Mouse (Mus musculus) c-Kit-positive CD71-positive TER-119-negative erythroid progenitor cells, embryonic 14.5 days (primary cell): ENCODE measurements around the gene Bsn.

Experiments
- DNase-seq: peaks from one replicate; pipeline ENCODE4 v3.0.0-alpha.2; 2013; ENCODE audit warnings: low read depth

The Bsn gene

DNA sequence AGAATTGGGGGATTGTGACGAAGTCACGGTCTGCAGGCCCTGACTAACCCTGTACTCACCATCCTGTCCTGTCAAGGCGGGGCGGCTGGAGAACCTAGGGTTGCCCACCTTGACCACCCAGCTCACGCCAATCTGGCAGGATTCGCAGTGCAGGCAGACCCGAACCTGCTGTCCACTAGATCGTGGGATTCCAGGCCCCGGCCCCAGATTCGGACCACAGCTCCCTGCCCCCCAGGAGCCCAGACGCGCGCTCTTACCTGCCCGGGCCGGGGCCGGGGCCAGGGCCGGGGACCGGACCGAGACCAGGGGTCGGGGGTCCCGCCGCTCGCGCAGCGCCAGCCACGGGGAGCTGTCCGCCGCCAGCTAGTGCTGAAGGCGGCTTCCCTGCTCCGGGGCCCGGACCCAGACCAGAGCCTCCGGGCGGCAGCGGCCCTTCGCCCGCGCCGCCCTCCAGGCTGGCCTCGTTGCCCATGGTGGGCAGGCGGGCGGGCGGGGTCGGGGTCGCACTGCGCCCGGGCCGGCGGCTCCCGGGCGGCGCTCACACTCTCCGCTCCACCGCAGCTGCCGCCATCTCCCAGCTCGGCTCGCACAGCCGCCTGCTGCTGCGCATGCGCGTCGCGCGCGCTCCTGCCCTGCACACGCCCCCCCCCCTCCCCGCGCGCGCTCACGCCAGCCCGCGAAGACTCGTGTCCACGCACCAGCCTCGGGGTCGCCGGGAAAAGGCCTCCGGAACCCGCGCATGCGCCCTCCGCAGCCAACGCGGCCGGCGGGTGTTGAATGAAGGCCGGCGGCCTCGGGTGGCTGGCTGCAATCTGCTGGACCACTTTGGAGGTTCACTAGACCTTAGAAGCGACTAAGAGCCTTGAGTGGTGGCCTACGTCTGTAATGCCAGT lies at the start of gene Bsn:
TSS of gene Bsn (minus strand) at position 598 of the 893 bp plus-strand sequence.
- DNase-seq, result no peak

DNA sequence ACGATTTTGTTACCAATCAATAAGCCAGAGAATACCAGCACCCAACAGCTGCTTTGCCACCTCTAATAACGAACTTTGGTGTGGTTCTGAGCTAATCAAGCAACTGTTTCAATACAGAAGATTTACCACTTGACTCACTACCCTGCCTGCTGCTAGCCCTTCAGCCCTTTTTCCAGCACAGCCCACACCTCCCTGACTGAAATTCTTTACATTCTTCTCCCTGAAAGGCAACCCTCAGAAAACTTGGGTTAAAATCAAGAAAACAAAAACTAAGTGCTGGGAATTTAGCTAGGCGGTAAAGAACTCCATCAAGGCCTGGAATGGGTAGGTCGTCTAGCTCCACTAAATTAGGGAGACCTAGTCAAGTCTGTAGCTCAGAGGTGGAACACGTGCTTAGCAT lies 49.8 kb upstream of the Bsn start:
- no peak for DNase-seq

DNA sequence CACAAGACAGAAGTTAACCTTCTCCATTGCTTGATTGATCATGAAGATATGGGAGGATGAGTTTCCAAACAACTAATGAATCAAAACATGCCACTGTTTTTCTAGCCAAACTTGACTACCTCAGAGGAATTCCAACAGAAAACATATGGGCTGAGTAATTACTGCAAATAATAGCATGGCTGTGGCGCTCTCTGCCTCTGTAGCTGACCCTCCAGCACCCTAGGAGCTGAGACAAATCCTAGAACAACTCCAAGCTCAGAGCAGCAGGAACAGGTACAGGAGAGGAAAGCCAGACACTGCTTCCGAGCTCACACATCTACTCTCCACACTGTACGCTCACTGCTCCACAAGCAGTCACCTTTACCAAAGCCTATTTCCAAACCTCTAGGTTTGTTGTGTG lies 48.6 kb upstream of the Bsn start:
- DNase-seq, result no peak

DNA sequence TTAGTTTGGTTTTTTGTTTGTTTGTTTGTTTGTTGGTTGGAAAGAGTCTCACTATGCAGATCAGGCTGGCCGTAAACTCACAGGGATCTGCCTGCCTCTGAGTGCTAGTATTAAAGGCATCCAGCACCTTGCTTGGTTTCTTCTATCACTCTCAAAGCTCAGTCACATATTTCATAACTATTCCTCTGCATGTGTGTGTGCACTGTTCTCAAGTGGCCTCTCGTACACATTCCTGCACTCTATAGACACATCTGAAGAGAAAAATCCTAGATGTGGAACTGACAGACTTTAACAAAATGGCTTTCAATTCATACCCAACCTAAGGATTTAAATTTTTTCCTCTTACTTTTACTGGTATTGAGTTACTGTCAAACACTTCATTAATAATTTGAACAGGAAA lies 48.2 kb upstream of the Bsn start:
- DNase-seq, result no peak

DNA sequence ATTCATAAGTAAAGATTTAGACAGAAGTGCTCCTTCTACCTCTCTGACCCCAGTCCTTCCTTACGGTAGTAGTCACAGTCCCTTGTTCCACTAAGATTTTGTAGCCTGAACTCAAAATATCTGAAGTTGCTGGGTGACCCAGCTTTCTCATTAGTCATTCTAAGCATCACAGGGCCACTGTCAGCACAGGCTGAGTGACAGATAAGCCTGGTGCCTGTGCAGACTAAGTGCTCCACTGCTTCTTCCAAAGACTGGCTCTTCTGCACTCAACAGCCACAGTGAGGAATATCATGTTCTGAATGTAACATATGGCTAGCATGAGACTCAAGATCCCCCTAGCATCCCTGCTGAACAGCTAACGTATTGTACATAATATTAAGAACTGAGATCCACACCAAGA lies 44.5 kb upstream of the Bsn start:
- DNase-seq, result no peak

DNA sequence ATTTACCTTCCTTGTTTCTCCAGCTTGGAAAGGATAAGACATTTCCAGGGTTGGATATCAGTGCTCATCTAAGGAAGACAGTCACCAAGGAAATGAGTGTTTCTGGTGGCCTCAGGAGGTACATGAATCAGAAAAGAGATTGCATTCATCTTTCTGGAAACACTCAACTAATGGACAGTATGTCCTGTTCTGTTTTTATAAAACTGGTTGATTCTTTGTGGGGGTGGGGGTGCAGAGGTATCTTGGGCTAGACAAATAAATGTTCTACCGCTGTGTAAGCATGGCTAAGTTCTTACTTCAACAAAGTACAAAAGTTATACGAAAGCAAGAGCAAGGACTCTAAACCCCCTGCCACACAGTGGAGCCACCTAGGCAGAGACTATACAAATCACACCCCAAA lies 42.7 kb upstream of the Bsn start:
- DNase-seq, result no peak

DNA sequence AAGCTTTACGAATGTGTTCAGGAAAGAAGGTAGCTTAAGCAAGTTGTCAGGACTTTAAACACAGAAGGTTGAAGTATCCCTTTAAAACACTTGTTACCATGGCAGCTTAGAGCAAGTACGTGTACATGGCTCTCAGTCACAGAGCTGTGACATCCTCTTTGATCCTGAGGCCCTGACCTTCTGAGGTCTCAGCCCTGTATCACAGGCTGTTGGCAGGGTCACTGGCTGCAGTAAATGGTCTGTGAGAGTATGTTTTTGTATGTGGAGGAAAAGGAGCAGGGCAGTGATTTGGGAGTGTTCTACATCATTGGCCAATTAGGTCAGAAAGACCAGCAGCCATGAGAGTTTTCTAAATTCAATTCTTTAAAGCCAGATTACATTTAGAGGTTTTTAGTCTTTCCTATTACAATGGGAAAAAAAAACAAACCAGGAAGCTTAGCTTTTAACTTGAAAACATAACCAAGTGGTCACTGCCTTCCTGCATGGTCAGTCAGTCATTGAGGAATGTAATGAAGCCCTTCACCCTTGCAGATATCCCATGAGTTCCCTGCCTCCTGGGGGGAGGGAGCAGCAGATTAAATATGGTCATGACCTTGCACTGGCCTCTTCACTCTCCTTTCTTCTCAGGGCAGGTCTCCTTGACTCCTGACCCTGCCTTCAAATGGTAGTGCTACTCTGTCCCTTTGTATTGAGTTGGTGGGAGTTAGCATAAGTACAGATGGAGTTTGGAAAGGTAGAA lies 37.9 kb upstream of the Bsn start:
- no peak for DNase-seq

DNA sequence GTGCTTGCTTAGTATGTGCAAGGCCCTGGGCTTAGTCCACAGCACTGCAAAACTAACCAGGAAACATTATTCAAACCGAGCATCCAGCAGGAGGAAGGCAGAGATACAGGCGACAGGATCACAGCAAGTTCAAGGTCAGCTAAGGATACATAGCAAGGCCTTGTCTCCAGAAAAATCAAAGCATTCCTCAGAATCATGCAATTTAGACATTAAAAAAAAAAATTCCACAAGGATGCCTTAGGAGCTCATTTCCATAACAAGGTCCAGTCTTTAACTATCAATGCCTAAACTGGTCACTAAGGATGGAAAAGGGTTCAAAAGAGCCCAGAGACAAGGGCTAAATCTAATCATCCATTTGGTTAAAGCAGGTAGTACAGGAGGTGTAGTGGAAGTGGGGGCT lies 35.0 kb upstream of the Bsn start:
- no peak for DNase-seq

DNA sequence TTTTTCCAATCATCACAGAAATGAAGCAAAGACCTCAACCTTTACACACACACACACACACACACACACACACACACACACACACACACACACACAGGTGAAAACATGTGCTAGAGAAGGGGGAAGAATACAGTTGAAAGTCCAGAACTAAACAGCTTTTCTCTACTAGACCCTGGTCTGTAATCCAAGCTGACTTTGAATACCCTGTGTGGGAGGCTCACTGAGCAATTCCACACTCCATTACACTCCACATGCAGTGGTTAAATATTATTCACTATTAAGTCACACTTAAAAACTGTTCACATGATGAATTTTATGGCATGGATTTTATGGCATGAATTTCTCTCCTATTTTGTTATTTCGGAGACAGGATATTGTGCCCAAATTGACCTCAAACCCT lies 33.4 kb upstream of the Bsn start:
- no peak for DNase-seq

DNA sequence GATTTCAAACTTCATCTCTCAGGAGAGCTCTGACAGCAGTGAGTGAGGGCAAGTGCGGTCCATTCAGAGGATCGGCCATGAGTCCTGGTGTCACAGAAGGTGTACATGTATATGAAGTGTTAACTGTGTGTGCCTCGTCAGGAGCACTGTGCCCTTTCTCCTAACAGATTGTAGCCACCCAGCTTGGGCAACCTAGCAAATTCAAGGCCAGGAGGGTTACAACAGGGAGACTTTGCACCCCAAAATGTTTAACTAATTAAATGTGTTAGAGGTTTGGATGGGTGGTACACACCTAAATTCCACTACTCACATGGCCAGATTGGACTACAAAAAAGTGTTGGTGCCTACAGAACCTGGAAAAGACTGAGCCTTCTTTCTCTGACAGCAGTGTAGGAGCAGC lies 31.4 kb upstream of the Bsn start:
- no peak for DNase-seq

DNA sequence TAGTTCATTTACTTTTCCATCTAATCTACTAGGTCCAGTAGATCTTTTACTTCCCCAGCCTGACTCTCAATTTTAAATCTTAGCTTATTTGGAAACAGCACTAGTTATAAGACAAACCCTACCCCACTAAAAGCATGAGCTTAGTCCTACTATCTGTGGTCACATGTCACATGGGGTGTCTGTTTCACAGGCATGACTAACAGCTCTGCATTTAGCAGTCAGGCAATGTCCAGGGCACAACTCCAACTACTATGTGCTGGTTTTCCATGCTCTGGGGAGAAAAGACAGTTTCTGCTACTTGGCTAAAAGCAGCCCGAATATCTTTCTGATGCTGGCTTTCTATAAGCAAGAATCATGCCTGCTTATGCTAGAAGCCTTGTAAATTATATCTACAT lies 30.2 kb upstream of the Bsn start:
- no peak for DNase-seq

DNA sequence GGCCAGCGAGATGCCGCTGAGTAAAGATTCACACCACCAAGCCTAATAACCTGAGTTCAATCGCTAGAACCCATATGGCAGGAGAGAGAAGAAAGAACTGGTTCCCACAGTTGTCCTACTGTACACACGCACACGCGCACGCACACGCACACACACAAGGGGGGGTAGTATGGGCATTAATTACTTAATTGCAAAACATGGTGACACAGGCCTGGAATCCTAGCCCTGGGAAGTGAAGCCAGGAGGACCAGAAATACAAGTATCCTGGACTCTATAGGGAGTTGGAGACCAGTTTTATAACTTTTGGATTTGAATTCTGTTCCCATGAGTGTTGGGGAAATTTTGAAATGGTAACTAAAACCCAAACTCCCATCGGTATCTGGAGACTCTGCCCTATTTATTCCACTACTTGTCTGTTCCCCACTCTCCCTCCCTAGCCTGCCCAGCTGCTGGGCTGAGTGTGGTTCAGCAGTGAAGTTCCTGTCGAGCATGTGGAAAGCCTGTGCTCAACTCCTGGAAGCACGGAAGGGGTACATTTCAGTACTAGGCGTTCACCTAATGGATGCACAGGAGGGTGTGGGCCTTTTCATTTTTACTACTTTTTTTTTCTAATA lies 29.7 kb upstream of the Bsn start:
- DNase-seq, result no peak

DNA sequence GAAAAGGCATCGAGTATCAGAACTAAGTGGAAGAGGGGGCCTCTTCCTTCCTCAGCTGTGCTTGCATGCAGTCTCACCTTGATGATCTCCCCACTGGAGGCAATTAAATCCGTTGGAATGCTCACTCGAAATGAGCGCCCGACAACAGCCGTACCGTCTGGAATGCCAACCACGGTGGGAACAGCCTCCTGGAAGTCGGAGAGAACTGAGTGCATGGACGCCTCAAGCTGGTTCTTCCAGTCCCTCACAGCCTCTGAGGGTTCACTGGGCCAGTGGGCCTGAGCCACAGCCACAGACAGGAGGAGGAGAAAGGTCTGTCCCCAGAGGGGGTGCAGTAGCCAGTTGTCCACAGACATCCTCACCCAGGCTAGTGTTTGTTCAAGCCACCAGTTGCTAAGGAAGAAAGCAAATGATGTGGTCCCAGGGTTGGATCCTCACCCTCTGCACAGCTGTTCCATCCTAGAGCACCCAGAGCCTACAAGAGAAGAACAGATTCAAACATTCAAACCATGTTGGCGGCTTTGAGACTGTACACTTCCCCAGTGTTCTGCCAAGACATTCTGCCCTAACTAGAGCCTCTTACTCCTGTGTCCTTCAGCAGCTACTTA lies 27.9 kb upstream of the Bsn start:
- DNase-seq, result no peak

DNA sequence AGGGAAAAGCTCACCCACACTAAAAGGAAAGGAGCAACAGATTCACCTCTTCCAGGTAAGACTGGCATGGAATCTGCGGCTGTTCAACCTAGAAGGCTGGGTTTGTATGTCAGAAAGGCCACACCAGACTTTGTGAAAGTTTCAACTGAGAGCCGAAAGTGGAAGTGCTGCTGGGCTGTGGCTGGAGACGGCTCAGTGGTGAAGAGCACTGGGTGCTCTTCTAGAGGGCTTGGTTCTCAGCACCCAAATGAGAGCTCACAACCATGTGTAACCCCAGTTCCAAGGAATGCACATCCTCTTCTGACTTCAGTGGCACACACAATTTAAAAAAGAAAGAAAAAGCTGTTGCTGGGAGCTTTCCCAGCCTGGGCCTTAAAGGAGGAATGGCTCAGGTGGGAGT lies 27.2 kb upstream of the Bsn start:
- DNase-seq, result no peak

DNA sequence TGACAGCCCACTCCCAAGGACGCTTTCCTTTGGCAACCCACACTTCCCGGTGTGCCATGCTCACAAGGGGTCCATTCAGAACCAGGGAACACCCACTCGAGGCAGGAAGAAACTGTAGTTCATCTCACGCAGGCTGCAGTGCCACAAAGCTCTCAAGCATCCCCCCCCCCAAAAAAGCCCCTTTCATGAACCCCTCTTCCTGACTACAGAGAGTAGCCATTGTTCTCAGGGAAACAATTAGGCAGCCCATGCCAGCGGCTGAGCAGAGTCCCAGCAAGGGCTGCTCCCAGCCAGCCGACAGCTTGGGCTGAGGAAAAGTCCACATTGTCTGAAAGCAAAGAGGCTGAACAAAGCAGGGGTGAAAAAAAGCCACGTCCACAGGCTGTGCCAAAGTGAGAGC lies 22.9 kb upstream of the Bsn start:
- DNase-seq, result no peak

DNA sequence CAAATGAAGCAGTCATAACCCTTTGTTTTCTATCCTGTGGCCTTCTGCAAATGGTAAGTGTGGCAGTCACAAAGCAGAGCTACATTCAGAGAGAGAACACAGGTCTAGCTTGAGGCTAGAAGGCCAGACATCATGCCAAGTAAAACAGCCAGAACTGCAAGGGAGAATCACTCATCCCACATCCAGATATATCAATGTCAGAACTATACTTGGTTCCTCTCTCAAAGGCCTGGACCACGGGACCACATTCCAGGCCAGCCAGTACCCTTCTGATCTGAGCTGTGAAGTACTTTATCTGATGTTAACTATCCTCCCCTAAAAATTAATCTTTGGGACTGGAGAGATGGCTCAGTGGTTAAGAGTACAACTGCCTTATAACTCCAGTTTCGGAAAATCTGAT lies 22.2 kb upstream of the Bsn start:
- no peak for DNase-seq

DNA sequence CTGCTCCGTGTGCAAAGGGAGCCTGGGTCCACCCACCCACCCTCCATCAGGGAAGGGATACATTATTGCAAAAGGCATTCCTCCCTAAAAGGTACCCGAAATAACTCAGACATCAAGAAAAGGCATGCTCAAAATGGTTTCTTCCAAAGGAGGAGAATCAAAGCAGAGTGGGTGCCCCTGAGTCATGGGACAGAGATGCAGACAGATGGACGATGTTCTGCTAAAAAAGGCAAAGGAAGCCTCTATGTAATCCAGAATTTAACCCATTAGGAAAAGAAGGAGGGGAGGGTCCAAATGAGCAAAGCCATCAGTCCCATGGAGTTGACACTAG lies 15.4 kb upstream of the Bsn start:
- no peak for DNase-seq

DNA sequence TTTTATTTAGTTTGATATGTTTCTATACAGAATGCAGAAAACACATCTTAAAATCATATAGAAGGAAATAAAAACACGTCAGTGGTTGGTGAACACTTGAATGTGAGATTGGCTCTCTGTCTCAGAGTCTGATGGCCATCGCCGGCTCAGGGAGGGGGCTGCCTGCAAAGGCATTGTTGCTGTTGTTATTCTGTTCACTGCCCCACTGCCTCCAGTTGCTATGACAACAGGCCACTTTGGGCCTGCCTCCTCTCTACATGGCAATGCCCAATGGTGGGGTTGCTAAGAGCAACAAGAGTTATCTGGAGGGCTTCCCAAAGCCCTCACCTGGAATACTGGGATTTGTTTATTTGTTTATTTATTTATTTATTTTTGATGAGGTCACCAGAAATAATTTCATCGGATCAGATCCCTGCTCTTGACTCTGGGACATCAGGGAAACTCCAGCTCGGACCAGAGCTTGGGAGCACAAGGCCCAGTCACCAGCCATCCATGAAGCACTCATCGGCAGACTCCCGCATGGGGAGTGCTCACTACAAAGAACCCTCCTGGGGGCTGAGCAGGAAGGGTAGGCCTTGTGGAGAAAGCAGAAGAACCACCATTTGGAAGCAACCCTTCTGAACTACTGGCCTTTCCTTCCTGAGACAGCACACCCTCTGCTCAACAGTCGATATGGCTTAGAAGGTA lies 14.8 kb upstream of the Bsn start:
- no peak for DNase-seq

DNA sequence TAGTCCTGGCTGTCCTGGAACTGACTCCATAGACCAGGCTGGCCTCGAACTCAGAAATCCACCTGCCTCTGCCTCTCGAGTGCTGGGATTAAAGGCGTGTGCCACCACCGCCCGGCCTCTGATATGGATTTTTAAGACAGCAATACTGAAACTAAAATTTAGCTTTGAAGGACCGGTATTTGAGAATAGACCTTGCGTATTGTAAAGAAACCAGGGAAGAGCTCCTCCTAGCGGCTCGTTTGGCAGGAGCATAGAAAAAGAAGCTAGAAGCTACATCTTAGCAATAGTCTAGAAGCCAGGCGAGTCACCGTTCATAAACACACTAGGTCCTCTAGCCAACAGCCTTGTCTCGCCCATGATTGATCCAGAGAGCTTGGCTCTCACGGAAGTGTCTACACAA lies 12.8 kb upstream of the Bsn start:
- peak; percentile 81 for DNase-seq

DNA sequence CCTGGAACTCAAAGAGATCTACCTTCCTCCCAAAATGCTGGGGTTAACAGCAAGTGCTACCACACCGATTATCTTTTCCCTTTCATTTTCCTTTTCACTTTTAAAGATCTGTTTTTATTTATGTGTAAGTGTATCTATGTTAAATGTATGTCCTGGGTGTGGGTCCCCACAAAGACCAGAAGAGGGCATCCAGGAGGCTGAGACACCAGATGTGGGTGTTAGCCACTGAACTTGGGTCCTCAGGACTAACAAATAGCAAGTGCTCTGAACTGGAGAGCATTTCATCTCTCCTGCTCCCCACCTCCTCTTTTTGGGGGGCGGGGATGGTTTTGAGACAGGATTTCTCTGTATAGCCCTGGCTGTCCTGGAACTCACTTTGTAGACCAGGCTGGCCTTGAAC lies 12.0 kb upstream of the Bsn start:
- no peak for DNase-seq

DNA sequence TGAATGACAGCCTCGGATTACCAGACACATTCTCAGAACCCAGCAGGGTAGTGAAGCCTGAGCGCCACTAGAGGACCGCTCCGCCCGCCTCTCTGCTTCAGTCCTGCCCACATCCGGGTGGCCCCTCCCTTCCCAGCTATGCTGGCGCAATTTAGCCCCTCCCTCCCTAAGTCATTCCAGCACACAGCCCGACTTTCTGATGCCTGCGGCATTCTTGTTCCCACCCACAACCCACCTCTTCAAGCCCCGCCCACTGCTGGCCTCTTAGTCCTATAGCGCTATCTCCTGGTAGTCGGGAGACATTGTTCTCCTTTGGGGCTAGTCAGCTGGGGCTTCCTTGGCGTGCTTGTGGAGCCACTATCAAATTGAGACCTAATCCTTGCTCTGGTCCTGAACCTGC lies 11.0 kb upstream of the Bsn start:
- peak; percentile 94 for DNase-seq

DNA sequence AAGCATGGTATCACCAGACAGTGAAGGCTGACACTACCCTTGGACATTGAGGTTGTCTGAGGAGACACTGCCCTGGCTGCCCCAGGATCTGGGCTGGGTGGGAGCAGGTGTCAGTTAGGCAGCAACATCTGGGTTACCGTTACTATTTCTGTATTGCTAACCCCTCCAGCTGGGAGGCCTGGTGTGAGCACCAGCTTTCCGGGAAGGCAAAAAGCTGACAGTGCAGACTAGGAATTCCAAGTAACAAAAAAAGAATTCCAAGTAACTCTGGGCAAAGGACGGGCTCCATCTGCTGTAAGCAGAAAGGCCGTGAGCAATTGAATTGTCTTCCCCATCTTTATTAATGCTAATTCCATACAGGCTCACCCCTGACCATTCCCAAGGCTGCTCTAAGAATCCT lies 8.4 kb upstream of the Bsn start:
- DNase-seq, result no peak
